11 mouse cellular contexts compared by ENCODE assay signal in the genomic region with DNA sequence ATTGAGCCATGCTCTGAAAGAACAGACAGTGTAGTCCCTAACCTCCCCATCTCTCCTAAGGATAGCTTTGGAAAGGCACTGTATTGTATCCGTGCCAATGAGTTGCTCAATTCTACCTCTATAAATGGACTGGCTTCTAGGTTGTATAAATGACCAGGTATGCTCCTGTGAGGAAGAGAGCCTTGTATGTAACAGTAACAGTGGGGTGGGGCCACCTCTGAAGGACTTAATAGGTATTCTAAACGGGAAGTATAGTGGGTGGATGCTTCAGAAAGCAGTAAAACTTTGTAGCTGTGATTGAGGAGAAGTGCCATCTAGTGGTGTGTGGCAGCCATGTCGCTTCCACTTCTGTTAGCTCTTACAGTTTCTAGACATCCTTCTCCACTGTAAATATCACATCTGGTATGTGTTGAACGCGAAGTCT. TPM values are rescaled to one million over a fixed set of nuclear protein-coding genes. Genes with fewer than 3 reads are reported as not detected.
DNase-seq lines count a peak whose midpoint lies in the region; ATAC-seq and TF ChIP-seq lines count a peak whose summit lies in the region.
"Had no signal": no experiment of that assay in that cellular context is flagged by ENCODE, and none has a peak within 500 bp of the region (broad histone marks: within the 10 kb centered on the region; RNA-seq: fewer than 3 reads in every experiment).

No protein-coding gene starts in this region.

- H3K4me2 ChIP-seq in liver, postnatal 0 days (ENCODE audit: low read depth, low read length) = no peak overlapping the region
- H3K4me2 ChIP-seq: liver, embryonic 13.5 days had no signal

- no peaks in the 10 kb centered on the region for H3K9me3 ChIP-seq in ES-Bruce4 (replicated peaks; ENCODE audit: control insufficient read depth, insufficient read depth, low read length, poor library complexity, severe bottlenecking)
- no peaks in the 10 kb centered on the region for H3K9me3 ChIP-seq in liver, postnatal 0 days (ENCODE audit: low read length)
- H3K9me3 ChIP-seq: liver, embryonic 13.5 days had no signal

- no peak overlapping the region for H3K27ac ChIP-seq in heart, adult 2 months
- H3K27ac ChIP-seq in ES-Bruce4 (ENCODE audit: insufficient read depth, low read length) = no peak overlapping the region
- H3K27ac ChIP-seq in liver, postnatal 0 days (ENCODE audit: low read depth) = no peak overlapping the region
- H3K27ac ChIP-seq: liver, embryonic 13.5 days had no signal

- peak; percentile 74 for TF ChIP-seq CTCF in heart, adult 2 months (IDR thresholded peaks at IDR 0.05)
- peak; percentile 27 for TF ChIP-seq CTCF in ES-Bruce4 (IDR thresholded peaks at IDR 0.05; ENCODE audit: low read depth, low read length)
- peak; percentile 51 for TF ChIP-seq CTCF in liver, postnatal 0 days (IDR thresholded peaks at IDR 0.05; ENCODE audit: low read depth)

- H3K9ac ChIP-seq in heart, adult 2 months (ENCODE audit: low read depth, low read length) = no peak overlapping the region
- H3K9ac ChIP-seq in ES-Bruce4 (ENCODE audit: low read depth, poor library complexity, severe bottlenecking) = no peak overlapping the region
- no peak overlapping the region for H3K9ac ChIP-seq in liver, postnatal 0 days (replicated peaks)
- H3K9ac ChIP-seq: liver, embryonic 13.5 days had no signal

- H3K4me1 ChIP-seq in heart, adult 2 months (ENCODE audit: control insufficient read depth, insufficient read depth, low read length) = peaks cover 4% of the 10 kb centered on the region
- peaks cover 2% of the 10 kb centered on the region for H3K4me1 ChIP-seq in ES-Bruce4 (ENCODE audit: control insufficient read depth, insufficient read depth, low read length)
- no peaks in the 10 kb centered on the region for H3K4me1 ChIP-seq in liver, postnatal 0 days (ENCODE audit: insufficient read depth)
- H3K4me1 ChIP-seq: liver, embryonic 13.5 days had no signal

- WGBS in heart, adult 2 months = 47% methylated on average over 5 of the region's 5 CpGs
- WGBS in liver, postnatal 0 days (ENCODE audit: insufficient replicate concordance) = 49% methylated on average over 5 of the region's 5 CpGs

- H3K27me3 ChIP-seq in heart, adult 2 months (ENCODE audit: control insufficient read depth, insufficient read depth, low read length) = no peaks in the 10 kb centered on the region
- no peaks in the 10 kb centered on the region for H3K27me3 ChIP-seq in ES-Bruce4 (ENCODE audit: control insufficient read depth, insufficient read depth, low read length, poor library complexity, severe bottlenecking)
- no peaks in the 10 kb centered on the region for H3K27me3 ChIP-seq in liver, postnatal 0 days (ENCODE audit: insufficient read depth, low read length)
- H3K27me3 ChIP-seq: liver, embryonic 13.5 days had no signal

- H3K36me3 ChIP-seq in heart, adult 2 months (ENCODE audit: control insufficient read depth, insufficient read depth, low read length) = peaks cover 5% of the 10 kb centered on the region; the same call in 1 of the 2 replicates
- H3K36me3 ChIP-seq in ES-Bruce4 (ENCODE audit: control insufficient read depth, insufficient read depth, low read length, poor library complexity, severe bottlenecking) = no peaks in the 10 kb centered on the region
- peaks cover 3% of the 10 kb centered on the region; the same call in 1 of the 2 replicates for H3K36me3 ChIP-seq in liver, postnatal 0 days (replicated peaks; ENCODE audit: insufficient read depth, low read length)
- H3K36me3 ChIP-seq: liver, embryonic 13.5 days had no signal

- ATAC-seq in liver, postnatal 0 days = 0 out of 2 replicates have a peak, but pooled peaks have one; percentile 19

- no peak for TF ChIP-seq POLR2A in heart, adult 2 months (IDR thresholded peaks at IDR 0.05; ENCODE audit: insufficient read depth, low read depth, low read length)
- no peak for TF ChIP-seq POLR2A in ES-Bruce4 (IDR thresholded peaks at IDR 0.05; ENCODE audit: insufficient read depth, low read length)

- no peaks in the 10 kb centered on the region for H3K79me2 ChIP-seq in heart, adult 2 months (replicated peaks; ENCODE audit: control insufficient read depth, insufficient read depth, low read length)

- H3K4me3 ChIP-seq in heart, adult 2 months = no peak overlapping the region
- no peak overlapping the region for H3K4me3 ChIP-seq in ES-Bruce4 (ENCODE audit: low read depth, low read length)
- no peak overlapping the region for H3K4me3 ChIP-seq in liver, postnatal 0 days (ENCODE audit: low read depth, low read length)
- H3K4me3 ChIP-seq: erythroblast, embryonic 14.5 days; liver, embryonic 13.5 days had no signal

- TF ChIP-seq EP300 in heart, adult 2 months (IDR thresholded peaks at IDR 0.05; ENCODE audit: insufficient read depth, low read depth, low read length) = no peak
- TF ChIP-seq EP300 in ES-Bruce4 (IDR thresholded peaks at IDR 0.05; ENCODE audit: insufficient read depth, low read depth, low read length) = no peak
- no peak for TF ChIP-seq EP300 in liver, postnatal 0 days (IDR thresholded peaks at IDR 0.05; ENCODE audit: low read depth)

- DNase-seq in heart, adult 2 months = peak in 1 of 2 experiments; percentile 29
- DNase-seq in heart, postnatal 4 days = no peak
- DNase-seq in heart, adult 9 months (ENCODE audit: low spot score in 2 of 2) = peak; percentile 16 to 26
- DNase-seq in liver, postnatal 0 days = no peak
- no peak for DNase-seq in right cerebral cortex, postnatal 25 days
- no peak for DNase-seq in urinary bladder, postnatal 25 days (ENCODE audit: low spot score)
- DNase-seq in ovary, adult 18-20 months (ENCODE audit: low spot score) = no peak
- DNase-seq: liver, embryonic 13.5 days had no signal

- intact Hi-C loops in heart, adult 2 months (cut with DNase I) = no loop called here

RNA-seq across cellular contexts. Expression of a gene that starts 24.5 kb away (rescaled TPM):
- not detected for total RNA-seq in heart, adult 2 months (2021)
- not detected in 2 replicates for polyA plus RNA-seq in heart, adult 2 months (2012; rRNA removed)
- not detected for total RNA-seq in heart, postnatal 4 days (2021)
- polyA plus RNA-seq in ES-Bruce4 (2011; ENCODE audit: insufficient read depth, insufficient read length, low read depth, missing spikeins) = not detected in 2 replicates
- polyA plus RNA-seq in liver, postnatal 0 days (2015; fragmentation: Nextera tagmentation; extraction: Ambion mirVana) = 0.05 TPM in 1 of 2 replicates, not detected in the other
- polyA plus RNA-seq: erythroblast, embryonic 14.5 days; liver, embryonic 13.5 days; small intestine, adult 2 months had no signal

RNA-seq across cellular contexts. Expression of a gene that starts 53.7 kb away (rescaled TPM):
- under 1 TPM; 0.86 to 0.96 TPM for total RNA-seq in heart, adult 2 months (2021)
- polyA plus RNA-seq in heart, adult 2 months (2012; rRNA removed) = 0.12 and 0.56 TPM in 2 replicates
- 1 to 10 TPM; 1.3 to 1.4 TPM for total RNA-seq in heart, postnatal 4 days (2021)
- 0.53 and 0.72 TPM in 2 replicates for polyA plus RNA-seq in ES-Bruce4 (2011; ENCODE audit: insufficient read depth, insufficient read length, low read depth, missing spikeins)
- 0.14 and 0.19 TPM in 2 replicates for polyA plus RNA-seq in liver, postnatal 0 days (2015; fragmentation: Nextera tagmentation; extraction: Ambion mirVana)
- polyA plus RNA-seq: erythroblast, embryonic 14.5 days had no signal

Comparison
In these comparisons a context has a peak if more than half of its experiments do, and no peak if none do; other contexts are left out.
1. DNase-seq: peak in heart, adult 9 months (2 of 2); none in heart, postnatal 4 days (single experiment), liver, postnatal 0 days (single experiment), right cerebral cortex, postnatal 25 days (single experiment), urinary bladder, postnatal 25 days (single experiment) and ovary, adult 18-20 months (single experiment).
2. Peak in every context shown above with its lines, with median percentiles within 50 percentile points of each other: CTCF ChIP-seq.